Mouse (Mus musculus) intestine, embryonic 15.5 days (tissue): ENCODE data around the gene Foxo1. TPM values are rescaled to one million over a fixed set of nuclear protein-coding genes. Genes with fewer than 3 reads are reported as not detected.

ENCODE experiments used
- ATAC-seq: fragments of 200-750 bp; cut with Nextera tagmentation; 2 replicates; pipeline ENCODE4 v1.8.0; 2017; ENCODE audit warnings: moderate TSS enrichment, moderate library complexity
- H3K27ac ChIP-seq: fragments of 300-500 bp; sonication (generic); 2 replicates; pipeline ENCODE4 v1.5.1; 2015; ENCODE audit warnings: mild to moderate bottlenecking, inconsistent platforms
- H3K27me3 ChIP-seq: fragments of 300-500 bp; sonication (generic); replicated peaks from 2 replicates; pipeline ENCODE4 v1.6.1; 2015; ENCODE audit warnings: inconsistent platforms
- H3K36me3 ChIP-seq: fragments of 300-500 bp; sonication (generic); 2 replicates; pipeline ENCODE4 v1.6.1; 2015; ENCODE audit warnings: inconsistent platforms
- H3K4me1 ChIP-seq: fragments of 300-500 bp; sonication (generic); replicated peaks from 2 replicates; pipeline ENCODE4 v1.6.1; 2015; ENCODE audit warnings: inconsistent platforms
- H3K4me2 ChIP-seq: fragments of 300-500 bp; sonication (generic); replicated peaks from 2 replicates; pipeline ENCODE4 v1.6.1; 2015; ENCODE audit warnings: mild to moderate bottlenecking, inconsistent platforms
- H3K4me3 ChIP-seq: fragments of 300-500 bp; sonication (generic); replicated peaks from 2 replicates; pipeline ENCODE4 v1.5.1; 2015; ENCODE audit warnings: inconsistent platforms
- H3K9ac ChIP-seq: fragments of 300-500 bp; sonication (generic); 2 replicates; pipeline ENCODE4 v1.6.1; 2015; ENCODE audit warnings: inconsistent platforms
- H3K9me3 ChIP-seq: fragments of 300-500 bp; sonication (generic); 2 replicates; pipeline ENCODE4 v1.6.1; 2016; ENCODE audit warnings: inconsistent platforms
- WGBS: fragments of 180-500 bp; shearing (Covaris S2); methylation state at CpG from one replicate; pipeline ENCODE4 v1.1.7; 2015; 5-methylcytosine and 5-hydroxymethylcytosine counted together
- polyA plus RNA-seq: library from polyadenylated mRNA; unstranded; fragments of >200 nt; fragmentation: Nextera tagmentation; extraction: Ambion mirVana; gene quantifications from 2 replicates; pipeline ENCODE4 v1.2.1, GENCODE M21; 2015

The Foxo1 gene
- polyA plus RNA-seq, 1 experiment from 2014 or later = 6.4 TPM

DNA sequence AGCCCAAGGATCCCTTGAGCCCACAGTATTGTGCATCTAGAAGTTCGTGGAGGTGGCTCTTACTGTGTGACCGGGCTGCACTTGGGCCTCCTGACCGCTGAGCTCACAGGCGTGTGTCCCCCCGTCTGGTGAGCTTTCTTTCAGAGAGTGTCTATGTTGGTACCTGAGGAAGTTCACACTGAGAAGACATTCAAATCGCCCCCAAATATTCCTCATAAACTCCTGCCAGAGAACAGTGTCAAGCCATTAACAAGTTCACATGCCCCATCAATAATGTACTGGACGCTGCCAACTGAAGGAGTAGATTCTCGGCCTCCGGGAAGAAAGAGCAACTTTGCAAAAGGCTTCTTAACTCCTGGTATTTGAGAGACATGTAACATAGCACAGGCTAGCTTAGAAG, 83.8 kb downstream of the Foxo1 start:
- H3K4me3 ChIP-seq = no peak overlapping the region
- ATAC-seq = no peak
- no peak overlapping the region for H3K4me2 ChIP-seq
- no peaks in the 10 kb centered on the region for H3K27me3 ChIP-seq
- peaks cover 7% of the 10 kb centered on the region for H3K4me1 ChIP-seq
- WGBS = 92% methylated on average over 9 of the region's 9 CpGs
- H3K27ac ChIP-seq = no peak overlapping the region
- H3K9ac ChIP-seq = no peak overlapping the region
- no peaks in the 10 kb centered on the region for H3K9me3 ChIP-seq
- no peaks in the 10 kb centered on the region for H3K36me3 ChIP-seq

DNA sequence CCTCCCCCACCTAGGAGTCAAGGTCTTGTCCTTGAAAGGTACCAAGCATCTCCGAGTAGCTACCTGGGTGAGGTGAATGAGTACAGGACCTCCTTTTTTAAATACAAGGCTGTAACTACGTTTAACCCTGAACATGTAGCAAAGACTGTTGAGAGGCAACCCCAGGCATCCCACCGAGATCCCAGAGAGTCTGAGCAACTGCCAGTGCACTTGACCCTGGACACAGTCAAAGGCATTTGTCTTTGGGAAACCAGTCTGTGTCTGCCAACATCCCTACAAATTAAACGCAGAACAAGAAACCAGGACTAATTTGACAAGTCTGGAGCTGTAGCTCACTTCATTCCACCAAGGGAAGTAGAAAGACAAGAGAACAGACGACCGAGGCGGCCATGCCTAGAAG, 86.1 kb downstream of the Foxo1 start:
- no peak for ATAC-seq
- no peaks in the 10 kb centered on the region for H3K9me3 ChIP-seq
- H3K9ac ChIP-seq = no peak overlapping the region
- H3K4me2 ChIP-seq = no peak overlapping the region
- no peak overlapping the region for H3K27ac ChIP-seq
- no peaks in the 10 kb centered on the region for H3K4me1 ChIP-seq
- H3K27me3 ChIP-seq = no peaks in the 10 kb centered on the region
- 75% methylated on average over 7 of the region's 7 CpGs for WGBS
- H3K36me3 ChIP-seq = no peaks in the 10 kb centered on the region
- no peak overlapping the region for H3K4me3 ChIP-seq

DNA sequence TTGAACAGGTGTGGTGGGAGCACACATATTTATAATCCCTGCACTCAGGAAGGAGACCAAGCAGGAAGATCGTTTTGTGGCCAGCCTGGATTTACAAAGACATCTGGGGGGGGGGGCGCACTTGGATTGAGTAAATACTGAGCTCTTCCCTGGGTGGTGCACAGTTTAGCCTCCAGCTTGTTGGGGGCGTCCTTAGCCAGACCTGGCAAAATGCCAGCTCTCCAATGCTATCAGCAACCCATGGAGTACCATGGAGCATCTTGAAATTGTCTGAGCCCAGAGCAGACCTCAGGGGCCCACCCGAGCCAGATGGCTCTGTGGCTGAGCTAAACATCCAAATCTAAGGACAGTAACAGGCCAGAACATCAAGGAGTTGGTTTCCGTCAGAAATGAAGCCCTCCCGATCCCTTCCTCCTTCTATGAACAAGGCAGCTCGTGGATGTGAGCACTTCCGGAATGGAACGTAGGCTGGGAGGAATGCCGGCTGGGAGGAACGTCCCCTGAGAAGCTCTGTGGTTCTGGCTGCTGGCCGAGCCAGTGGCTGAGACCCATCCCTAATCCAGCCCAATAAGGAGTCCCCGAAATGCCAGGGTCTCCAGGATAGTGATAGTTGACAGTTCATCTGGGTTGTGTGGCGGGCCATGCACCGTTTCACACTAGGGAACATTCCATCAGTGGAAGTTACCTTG, 89.3 kb downstream of the Foxo1 start:
- H3K4me1 ChIP-seq = no peaks in the 10 kb centered on the region

DNA sequence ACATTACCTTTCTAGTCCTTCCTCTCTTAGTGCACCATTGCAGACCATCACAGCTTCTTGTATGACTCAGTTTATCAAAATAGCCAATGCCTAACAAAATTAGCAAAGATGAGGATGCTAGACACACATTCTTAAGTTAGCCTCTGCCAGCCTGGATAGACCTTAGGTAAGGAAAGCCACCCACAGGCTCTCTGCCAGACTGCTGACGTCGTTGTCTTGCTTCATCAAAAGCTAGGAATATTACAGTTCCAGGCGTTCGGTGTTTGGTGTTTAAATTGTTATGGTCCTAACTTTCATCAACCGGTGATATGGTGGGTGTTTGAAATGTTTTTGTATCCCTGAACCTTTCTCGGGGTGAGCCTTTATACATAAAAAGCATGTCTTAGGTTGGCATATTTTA, 96.4 kb downstream of the Foxo1 start:
- WGBS = 88% methylated on average over 6 of the region's 6 CpGs
- H3K4me3 ChIP-seq = no peak overlapping the region

More for the DNA sequence above, 89.3 kb downstream of the Foxo1 start:
- no peak for ATAC-seq
- Histone ChIP-seq H3K9me3 (no peaks in the 10 kb centered on the region), H3K27me3 (no peaks in the 10 kb centered on the region), H3K27ac (no peak overlapping the region), H3K4me3 (no peak overlapping the region), H3K36me3 (no peaks in the 10 kb centered on the region), H3K9ac (no peak overlapping the region), H3K4me2 (no peak overlapping the region)
- WGBS = 72% methylated on average over 15 of the region's 15 CpGs

GRCm38 (mm10) chr3:52369204-52369603, 101.1 kb downstream of the Foxo1 start:
- Histone ChIP-seq H3K4me3 (no peak overlapping the region), H3K4me2 (no peak overlapping the region), H3K4me1 (no peaks in the 10 kb centered on the region), H3K36me3 (no peaks in the 10 kb centered on the region), H3K27me3 (no peaks in the 10 kb centered on the region), H3K27ac (no peak overlapping the region), H3K9ac (no peak overlapping the region), H3K9me3 (no peaks in the 10 kb centered on the region)
- ATAC-seq = no peak
- WGBS = 82% methylated on average over 9 of the region's 9 CpGs

More for the DNA sequence above, 96.4 kb downstream of the Foxo1 start:
- Histone ChIP-seq H3K9ac (no peak overlapping the region), H3K4me2 (no peak overlapping the region), H3K27me3 (no peaks in the 10 kb centered on the region), H3K27ac (no peak overlapping the region), H3K9me3 (no peaks in the 10 kb centered on the region), H3K36me3 (no peaks in the 10 kb centered on the region), H3K4me1 (no peaks in the 10 kb centered on the region)
- ATAC-seq = no peak

DNA sequence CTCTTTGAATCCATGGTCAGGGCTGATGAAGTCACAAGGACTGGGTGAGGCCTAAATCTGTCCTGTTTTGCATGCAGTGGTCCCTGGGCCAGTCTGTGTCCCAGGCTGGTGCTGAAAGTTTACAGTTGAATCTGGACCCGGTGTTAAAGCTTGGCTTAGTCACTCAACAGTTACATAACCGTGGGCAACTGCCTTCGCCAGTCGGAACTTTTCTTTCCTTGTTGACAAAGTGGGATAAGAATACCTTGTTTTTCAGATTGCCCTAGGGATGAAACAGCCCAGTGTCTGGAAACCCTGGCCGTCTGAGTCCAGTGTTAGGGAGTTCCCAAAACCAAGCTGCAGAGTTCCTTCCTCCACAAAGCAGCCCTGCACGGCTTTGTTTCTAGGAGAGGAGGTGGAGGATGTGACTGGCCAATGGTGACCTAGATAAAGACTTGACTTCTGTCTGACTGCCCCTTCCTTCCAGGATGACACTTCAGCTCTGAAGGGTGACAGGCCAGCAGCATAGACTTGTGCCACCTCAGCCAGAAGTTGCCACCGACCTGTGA, 101.8 kb downstream of the Foxo1 start:
- H3K27ac ChIP-seq = no peak overlapping the region
- WGBS = 79% methylated on average over 7 of the region's 7 CpGs
- no peaks in the 10 kb centered on the region for H3K4me1 ChIP-seq
- H3K36me3 ChIP-seq = no peaks in the 10 kb centered on the region
- H3K27me3 ChIP-seq = no peaks in the 10 kb centered on the region
- no peaks in the 10 kb centered on the region for H3K9me3 ChIP-seq
- H3K4me2 ChIP-seq = no peak overlapping the region
- no peak overlapping the region for H3K9ac ChIP-seq
- no peak for ATAC-seq
- H3K4me3 ChIP-seq = no peak overlapping the region

GRCm38 (mm10) chr3:52376974-52377373, 108.8 kb downstream of the Foxo1 start:
- 77% methylated on average over 5 of the region's 5 CpGs for WGBS
- H3K27ac ChIP-seq = no peak overlapping the region
- no peaks in the 10 kb centered on the region for H3K27me3 ChIP-seq
- no peaks in the 10 kb centered on the region for H3K36me3 ChIP-seq
- no peak overlapping the region for H3K9ac ChIP-seq
- no peak overlapping the region for H3K4me3 ChIP-seq
- no peak overlapping the region for H3K4me2 ChIP-seq
- H3K9me3 ChIP-seq = no peaks in the 10 kb centered on the region
- no peak for ATAC-seq
- no peaks in the 10 kb centered on the region for H3K4me1 ChIP-seq

GRCm38 (mm10) chr3:52383351-52383750, 115.2 kb downstream of the Foxo1 start:
- no peak for ATAC-seq
- WGBS = 68% methylated on average over 7 of the region's 7 CpGs
- Histone ChIP-seq H3K36me3 (no peaks in the 10 kb centered on the region), H3K27ac (no peak overlapping the region), H3K4me2 (no peak overlapping the region), H3K27me3 (no peaks in the 10 kb centered on the region), H3K9me3 (no peaks in the 10 kb centered on the region), H3K4me1 (no peaks in the 10 kb centered on the region), H3K9ac (no peak overlapping the region), H3K4me3 (no peak overlapping the region)

GRCm38 (mm10) chr3:52386343-52386742, 118.2 kb downstream of the Foxo1 start:
- WGBS = 51% methylated on average over 8 of the region's 8 CpGs
- H3K9me3 ChIP-seq = no peaks in the 10 kb centered on the region
- H3K4me3 ChIP-seq = no peak overlapping the region
- no peaks in the 10 kb centered on the region for H3K36me3 ChIP-seq
- no peak overlapping the region for H3K27ac ChIP-seq
- ATAC-seq = no peak
- H3K9ac ChIP-seq = no peak overlapping the region
- H3K4me2 ChIP-seq = no peak overlapping the region
- H3K27me3 ChIP-seq = no peaks in the 10 kb centered on the region
- H3K4me1 ChIP-seq = no peaks in the 10 kb centered on the region

GRCm38 (mm10) chr3:52390321-52390720, 122.2 kb downstream of the Foxo1 start:
- 79% methylated on average over 7 of the region's 7 CpGs for WGBS

DNA sequence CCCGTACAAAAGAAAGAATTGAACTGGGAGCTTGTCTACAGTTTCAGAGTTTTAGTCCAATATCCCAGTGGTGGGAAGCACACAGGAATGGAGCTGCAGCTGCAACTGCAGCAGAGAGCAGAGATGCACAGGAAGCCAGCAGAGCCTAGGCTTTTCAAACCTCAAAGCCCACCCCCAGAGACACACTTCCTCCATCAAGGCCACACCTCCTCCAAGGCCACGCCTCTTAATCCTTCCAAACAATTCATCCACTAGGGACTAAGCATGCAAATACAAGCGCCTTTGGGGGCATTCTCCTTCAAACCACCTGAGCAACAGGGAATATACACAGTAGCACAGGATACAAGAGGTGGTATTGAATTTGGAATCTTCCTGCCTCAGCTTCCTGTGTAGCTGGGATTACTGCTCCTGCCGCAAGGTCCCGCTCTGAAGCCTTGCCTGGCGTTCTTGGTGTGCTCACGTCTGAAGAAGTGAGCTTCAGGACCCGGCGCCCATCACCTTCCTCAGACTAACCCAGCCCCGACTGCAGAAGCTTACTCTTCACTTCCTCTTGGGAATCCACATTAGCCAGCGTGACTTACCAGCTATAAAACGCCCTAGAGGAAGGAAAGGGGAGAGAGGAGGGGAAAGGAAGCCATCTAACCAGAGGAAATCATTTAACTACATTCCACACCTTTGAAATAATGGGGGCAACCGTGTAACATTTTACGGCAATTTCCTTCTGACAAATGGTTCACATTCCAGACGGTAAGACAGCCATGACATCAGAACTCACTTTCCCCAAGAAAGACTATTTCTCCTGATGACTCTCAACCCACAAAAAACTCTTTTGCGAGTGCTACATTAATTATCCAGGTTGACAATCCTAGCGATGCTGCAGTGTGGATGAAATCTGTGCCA, 122.9 kb downstream of the Foxo1 start:
- H3K9ac ChIP-seq = no peak overlapping the region
- no peak overlapping the region for H3K27ac ChIP-seq
- H3K4me3 ChIP-seq = no peak overlapping the region
- no peaks in the 10 kb centered on the region for H3K4me1 ChIP-seq
- no peak overlapping the region for H3K4me2 ChIP-seq
- no peak for ATAC-seq
- no peaks in the 10 kb centered on the region for H3K36me3 ChIP-seq
- no peaks in the 10 kb centered on the region for H3K9me3 ChIP-seq
- no peaks in the 10 kb centered on the region for H3K27me3 ChIP-seq
- 73% methylated on average over 17 of the region's 17 CpGs for WGBS

More at GRCm38 (mm10) chr3:52390321-52390720, 122.2 kb downstream of the Foxo1 start:
- Histone ChIP-seq H3K27me3 (no peaks in the 10 kb centered on the region), H3K36me3 (no peaks in the 10 kb centered on the region), H3K9ac (no peak overlapping the region), H3K4me2 (no peak overlapping the region), H3K4me3 (no peak overlapping the region), H3K9me3 (no peaks in the 10 kb centered on the region), H3K27ac (no peak overlapping the region), H3K4me1 (no peaks in the 10 kb centered on the region)
- ATAC-seq = no peak

DNA sequence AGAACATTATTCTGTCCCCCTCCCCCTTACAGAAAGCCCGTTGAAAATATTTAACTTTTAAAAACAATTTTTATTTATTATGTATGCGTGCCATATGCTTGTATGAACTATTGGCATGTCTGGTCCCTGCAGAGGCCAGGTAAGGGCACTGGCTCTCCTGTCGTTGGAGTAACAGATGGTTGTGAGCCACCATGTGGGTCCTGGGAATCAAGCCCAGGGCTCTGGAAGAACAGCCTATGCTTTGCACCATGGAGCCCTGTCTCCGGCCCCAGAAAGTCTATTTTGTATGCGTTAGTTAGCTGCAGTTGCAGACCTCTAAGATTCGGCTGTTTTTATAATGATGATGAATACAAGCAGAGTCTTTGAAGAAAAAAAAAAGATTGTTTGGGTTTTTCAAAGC, 123.8 kb downstream of the Foxo1 start:
- no peaks in the 10 kb centered on the region for H3K27me3 ChIP-seq
- no peaks in the 10 kb centered on the region for H3K36me3 ChIP-seq
- H3K4me3 ChIP-seq = no peak overlapping the region
- H3K9ac ChIP-seq = no peak overlapping the region
- H3K9me3 ChIP-seq = no peaks in the 10 kb centered on the region
- H3K4me2 ChIP-seq = no peak overlapping the region
- H3K4me1 ChIP-seq = 0 out of 2 replicates have a peak, but pooled peaks cover 2% of the 10 kb centered on the region
- no peak overlapping the region for H3K27ac ChIP-seq
- WGBS = 69% methylated on average over 6 of the region's 6 CpGs
- ATAC-seq = no peak
